Mouse (Mus musculus): ENCODE measurements around the gene Atoh1. TPM values are rescaled to one million over a fixed set of nuclear protein-coding genes. Genes with fewer than 3 reads are reported as not detected.

Atoh1 gene
- polyA plus RNA-seq, 1 experiment from 2014 or later = 0.52 TPM

- Histone ChIP-seq H3K4me3 (replicated peaks) (no peak overlapping the region), H3K9me3 (replicated peaks) (no peaks in the 10 kb centered on the region), H3K9ac (replicated peaks) (no peak overlapping the region), H3K27ac (replicated peaks) (no peak overlapping the region), H3K4me1 (peaks cover 38% of the 10 kb centered on the region), H3K4me2 (no peak overlapping the region), H3K36me3 (no peaks in the 10 kb centered on the region), H3K27me3 (replicated peaks) (peaks cover 85% of the 10 kb centered on the region)
- WGBS = 2% methylated on average over 8 of the region's 8 CpGs
- ATAC-seq (ENCODE audit: low FRiP score) = no peak
These were observed 2.8 kb downstream of the Atoh1 start for GRCm38 (mm10) chr6:64731621-64732320.

DNA sequence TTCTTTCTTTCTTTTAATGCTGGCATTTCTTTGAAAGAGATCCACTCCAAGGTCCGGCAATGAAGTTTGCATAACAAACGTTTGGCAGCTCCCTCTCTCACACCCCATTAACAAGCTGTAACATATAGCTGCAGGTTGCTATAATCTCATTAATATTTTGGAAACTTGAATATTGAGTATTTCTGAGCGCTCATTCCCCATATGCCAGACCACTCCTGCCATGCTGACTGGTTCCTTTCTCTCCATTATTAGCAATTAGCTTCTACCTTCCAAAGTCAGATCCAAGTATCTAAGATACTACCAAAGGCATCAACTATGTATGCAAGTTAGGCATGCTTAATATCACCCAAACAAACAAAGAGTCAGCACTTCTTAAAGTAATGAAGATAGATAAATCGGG is 4.4 kb downstream of the Atoh1 start:
- no peak for ATAC-seq (ENCODE audit: low FRiP score)
- H3K4me3 ChIP-seq (replicated peaks) = no peak overlapping the region
- H3K27ac ChIP-seq (replicated peaks) = no peak overlapping the region
- H3K4me2 ChIP-seq = no peak overlapping the region
- no peaks in the 10 kb centered on the region for H3K9me3 ChIP-seq (replicated peaks)
- H3K4me1 ChIP-seq = peaks cover 31% of the 10 kb centered on the region
- 3% methylated on average over 4 of the region's 4 CpGs for WGBS
- H3K9ac ChIP-seq (replicated peaks) = no peak overlapping the region
- peaks cover 74% of the 10 kb centered on the region for H3K27me3 ChIP-seq (replicated peaks)
- H3K36me3 ChIP-seq = no peaks in the 10 kb centered on the region

GRCm38 (mm10) chr6:64734441-64735320 is 5.8 kb downstream of the Atoh1 start:
- H3K9me3 ChIP-seq (replicated peaks) = no peaks in the 10 kb centered on the region
- H3K27ac ChIP-seq (replicated peaks) = no peak overlapping the region
- peak overlapping the region; percentile 42 for H3K4me3 ChIP-seq (replicated peaks)
- H3K4me2 ChIP-seq = peak overlapping the region; percentile 85
- H3K36me3 ChIP-seq = no peaks in the 10 kb centered on the region
- peak; percentile 78 for ATAC-seq (ENCODE audit: low FRiP score)
- H3K4me1 ChIP-seq = peaks cover 18% of the 10 kb centered on the region
- H3K9ac ChIP-seq (replicated peaks) = peak overlapping the region; percentile 28; the same call in 1 of the 2 replicates
- H3K27me3 ChIP-seq (replicated peaks) = peaks cover 65% of the 10 kb centered on the region
- WGBS = 1% methylated on average over 54 of the region's 54 CpGs

DNA sequence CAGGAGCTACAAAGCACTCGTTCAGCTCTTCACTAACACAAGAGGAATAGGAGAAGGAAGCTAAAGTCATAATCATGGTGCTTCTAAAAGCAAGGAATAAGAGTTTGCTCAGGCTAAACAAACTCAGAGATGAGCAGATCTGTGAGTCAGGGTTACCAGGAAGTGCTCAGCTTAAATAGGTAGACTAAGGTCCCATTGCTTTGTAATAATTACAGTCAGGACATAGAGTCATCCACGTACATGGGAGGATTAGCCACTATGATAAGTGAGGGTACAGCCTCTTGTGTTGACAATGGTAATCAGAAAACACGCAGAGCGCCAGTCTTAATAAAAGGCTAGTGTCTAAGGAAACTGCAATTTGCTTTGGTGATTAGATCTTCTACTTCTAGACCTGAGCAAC is 7.4 kb downstream of the Atoh1 start:
- Histone ChIP-seq H3K9me3 (replicated peaks) (no peaks in the 10 kb centered on the region), H3K27me3 (replicated peaks) (peaks cover 57% of the 10 kb centered on the region), H3K4me1 (peaks cover 11% of the 10 kb centered on the region), H3K9ac (replicated peaks) (no peak overlapping the region), H3K4me3 (replicated peaks) (no peak overlapping the region), H3K27ac (replicated peaks) (no peak overlapping the region), H3K36me3 (no peaks in the 10 kb centered on the region), H3K4me2 (no peak overlapping the region)
- 83% methylated on average over 4 of the region's 4 CpGs for WGBS
- ATAC-seq (ENCODE audit: low FRiP score) = no peak

GRCm38 (mm10) chr6:64742915-64743489 is 14.1 kb downstream of the Atoh1 start:
- Histone ChIP-seq H3K27ac (replicated peaks) (no peak overlapping the region), H3K9ac (replicated peaks) (no peak overlapping the region), H3K36me3 (no peaks in the 10 kb centered on the region), H3K4me2 (no peak overlapping the region), H3K27me3 (replicated peaks) (0 out of 2 replicates have a peak, but pooled peaks cover 9% of the 10 kb centered on the region), H3K9me3 (replicated peaks) (no peaks in the 10 kb centered on the region), H3K4me3 (replicated peaks) (no peak overlapping the region), H3K4me1 (no peaks in the 10 kb centered on the region)
- no peak for ATAC-seq (ENCODE audit: low FRiP score)
- WGBS = 84% methylated on average over 2 of the region's 2 CpGs

GRCm38 (mm10) chr6:64754515-64754914 is 25.6 kb downstream of the Atoh1 start:
- no peak overlapping the region for H3K4me2 ChIP-seq
- WGBS = 83% methylated on average over 2 of the region's 2 CpGs
- H3K9me3 ChIP-seq (replicated peaks) = no peaks in the 10 kb centered on the region
- H3K27me3 ChIP-seq (replicated peaks) = no peaks in the 10 kb centered on the region
- no peak overlapping the region for H3K27ac ChIP-seq (replicated peaks)
- no peak overlapping the region for H3K9ac ChIP-seq (replicated peaks)
- H3K4me3 ChIP-seq (replicated peaks) = no peak overlapping the region
- no peak for ATAC-seq (ENCODE audit: low FRiP score)
- no peaks in the 10 kb centered on the region for H3K4me1 ChIP-seq
- H3K36me3 ChIP-seq = no peaks in the 10 kb centered on the region

DNA sequence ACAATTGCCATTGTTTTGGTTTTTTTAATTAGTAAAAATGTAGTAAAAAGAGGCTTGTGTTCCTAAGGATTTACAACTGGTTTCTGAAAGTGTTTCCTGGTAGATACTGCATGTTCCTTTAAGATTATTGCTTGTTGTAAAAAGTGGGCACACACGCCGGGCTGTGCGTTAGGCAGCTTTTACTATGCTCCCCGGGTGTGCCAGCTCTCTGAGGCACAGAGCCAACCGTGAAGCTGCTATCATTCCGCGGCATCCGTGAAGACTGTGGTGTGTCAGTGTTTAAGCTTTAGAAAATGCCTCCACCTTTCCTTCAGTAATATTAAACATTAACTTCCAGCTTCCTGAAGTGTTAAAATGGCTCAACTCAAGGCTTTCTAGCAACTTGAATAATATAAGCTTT is 35.0 kb downstream of the Atoh1 start:
- H3K36me3 ChIP-seq = no peaks in the 10 kb centered on the region
- H3K27ac ChIP-seq (replicated peaks) = no peak overlapping the region
- WGBS = 14% methylated on average over 8 of the region's 8 CpGs
- H3K4me3 ChIP-seq (replicated peaks) = no peak overlapping the region
- peak overlapping the region; percentile 19; the same call in 1 of the 2 replicates for H3K4me2 ChIP-seq
- H3K9ac ChIP-seq (replicated peaks) = no peak overlapping the region
- no peaks in the 10 kb centered on the region for H3K4me1 ChIP-seq
- no peaks in the 10 kb centered on the region for H3K27me3 ChIP-seq (replicated peaks)
- ATAC-seq (ENCODE audit: low FRiP score) = no peak
- no peaks in the 10 kb centered on the region for H3K9me3 ChIP-seq (replicated peaks)

GRCm38 (mm10) chr6:64773430-64773829 is 44.5 kb downstream of the Atoh1 start:
- no peaks in the 10 kb centered on the region for H3K9me3 ChIP-seq (replicated peaks)

More at GRCm38 (mm10) chr6:64773430-64773829, 44.5 kb downstream of the Atoh1 start:
- H3K27ac ChIP-seq (replicated peaks) = no peak overlapping the region
- no peaks in the 10 kb centered on the region for H3K27me3 ChIP-seq (replicated peaks)
- no peaks in the 10 kb centered on the region for H3K36me3 ChIP-seq
- peaks cover 3% of the 10 kb centered on the region; the same call in 1 of the 2 replicates for H3K4me1 ChIP-seq
- no peak overlapping the region for H3K9ac ChIP-seq (replicated peaks)
- WGBS = 3% methylated on average over 7 of the region's 7 CpGs
- ATAC-seq (ENCODE audit: low FRiP score) = no peak
- H3K4me3 ChIP-seq (replicated peaks) = no peak overlapping the region
- peak overlapping the region; percentile 31 for H3K4me2 ChIP-seq
